Mouse (Mus musculus) liver, embryonic 15.5 days (tissue): ENCODE results near the gene Ffar2. TPM values are rescaled to one million over a fixed set of nuclear protein-coding genes. Genes with fewer than 3 reads are reported as not detected.
A peak's percentile ranks its signal among the peaks of the same experiment; 100 is the strongest.
"Not testable (repeated sequence)": the region's sequence is repeated elsewhere in the genome, so short reads cannot be mapped to it uniquely, and the experiment has no call there.

Source experiments
- ATAC-seq: fragments of 200-750 bp; cut with Nextera tagmentation; 2 replicates; pipeline ENCODE4 v1.8.0; 2017; ENCODE audit warnings: moderate number of reproducible peaks, mild to moderate bottlenecking, moderate library complexity; ENCODE audit not compliant: insufficient read depth
- H3K27ac ChIP-seq: fragments of 300-500 bp; sonication (generic); replicated peaks from 2 replicates; pipeline ENCODE4 v1.5.1; 2015; ENCODE audit warnings: mild to moderate bottlenecking, inconsistent platforms
- H3K27me3 ChIP-seq: fragments of 300-500 bp; sonication (generic); 2 replicates; pipeline ENCODE4 v1.6.1; 2015; ENCODE audit warnings: mild to moderate bottlenecking, inconsistent platforms
- H3K36me3 ChIP-seq: fragments of 300-500 bp; sonication (generic); replicated peaks from 2 replicates; pipeline ENCODE4 v1.6.1; 2015; ENCODE audit warnings: moderate library complexity, mild to moderate bottlenecking, inconsistent platforms
- H3K4me1 ChIP-seq: fragments of 300-500 bp; sonication (generic); replicated peaks from 2 replicates; pipeline ENCODE4 v1.6.1; 2015; ENCODE audit warnings: inconsistent platforms
- H3K4me2 ChIP-seq: fragments of 300-500 bp; sonication (generic); 2 replicates; pipeline ENCODE4 v1.6.1; 2015; ENCODE audit warnings: moderate library complexity, mild to moderate bottlenecking, inconsistent platforms
- H3K4me3 ChIP-seq: fragments of 300-500 bp; sonication (generic); replicated peaks from 2 replicates; pipeline ENCODE4 v1.5.1; 2015; ENCODE audit warnings: mild to moderate bottlenecking, inconsistent platforms
- H3K9ac ChIP-seq: fragments of 300-500 bp; sonication (generic); 2 replicates; pipeline ENCODE4 v1.6.1; 2015; ENCODE audit warnings: moderate library complexity, mild to moderate bottlenecking, inconsistent platforms
- H3K9me3 ChIP-seq: fragments of 300-500 bp; sonication (generic); replicated peaks from 2 replicates; pipeline ENCODE4 v1.6.1; 2016; ENCODE audit warnings: inconsistent platforms
- WGBS: fragments of 180-500 bp; shearing (Covaris S2); methylation state at CpG from one replicate; pipeline ENCODE4 v1.1.7; 2015; ENCODE audit warnings: mixed read lengths; ENCODE audit not compliant: insufficient replicate concordance; 5-methylcytosine and 5-hydroxymethylcytosine counted together
- polyA plus RNA-seq: library from polyadenylated mRNA; unstranded; fragments of >200 nt; fragmentation: Nextera tagmentation; extraction: Ambion mirVana; gene quantifications from 2 replicates; pipeline ENCODE4 v1.2.1, GENCODE M21; 2015

The Ffar2 gene
- polyA plus RNA-seq, 1 experiment from 2014 or later: 1.2 TPM

DNA sequence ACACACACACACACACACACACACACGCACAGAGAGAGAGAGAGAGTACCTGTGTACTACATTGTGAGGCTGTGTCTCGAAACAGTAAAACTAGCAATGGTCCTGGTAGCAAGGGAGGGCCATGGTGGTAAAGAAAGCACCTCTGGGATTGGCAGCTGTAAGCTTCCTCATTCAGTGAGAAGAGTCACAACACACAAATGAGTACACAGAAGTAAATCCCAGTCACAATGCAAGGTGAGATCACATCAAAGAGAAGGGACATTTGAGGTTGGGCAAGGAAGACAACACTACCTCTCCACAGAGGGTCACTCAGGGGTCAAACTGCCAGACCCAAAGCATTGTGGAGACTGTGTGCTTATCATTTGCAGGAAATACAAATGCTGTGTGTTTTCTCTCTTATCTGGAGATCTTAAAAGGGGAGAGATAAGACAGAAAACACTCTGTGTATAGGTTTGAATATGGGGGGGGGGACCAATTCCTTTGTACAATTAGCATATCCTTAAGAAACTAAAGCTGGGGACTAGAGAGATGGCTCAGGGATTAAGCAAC lies 23.0 kb upstream of the Ffar2 start:
- ATAC-seq: no peak
- Histone ChIP-seq H3K27me3 (no peaks in the 10 kb centered on the region), H3K9ac (no peak overlapping the region), H3K27ac (no peak overlapping the region), H3K36me3 (no peaks in the 10 kb centered on the region), H3K4me1 (peaks cover 2% of the 10 kb centered on the region; the same call in 1 of the 2 replicates), H3K4me2 (no peak overlapping the region), H3K4me3 (no peak overlapping the region), H3K9me3 (no peaks in the 10 kb centered on the region)
- WGBS: 40% methylated on average over 2 of the region's 2 CpGs

- H3K9ac ChIP-seq: no peak overlapping the region
- ATAC-seq: no peak
- no peaks in the 10 kb centered on the region for H3K9me3 ChIP-seq
- H3K36me3 ChIP-seq: no peaks in the 10 kb centered on the region
- H3K27ac ChIP-seq: no peak overlapping the region
- no peak overlapping the region for H3K4me2 ChIP-seq
- H3K4me3 ChIP-seq: no peak overlapping the region
- H3K4me1 ChIP-seq: peaks cover 9% of the 10 kb centered on the region; the same call in 1 of the 2 replicates
- no peaks in the 10 kb centered on the region for H3K27me3 ChIP-seq
- 45% methylated on average over 7 of the region's 7 CpGs for WGBS
These were observed 21.2 kb upstream of the Ffar2 start for GRCm38 (mm10) chr7:30844676-30845297.

DNA sequence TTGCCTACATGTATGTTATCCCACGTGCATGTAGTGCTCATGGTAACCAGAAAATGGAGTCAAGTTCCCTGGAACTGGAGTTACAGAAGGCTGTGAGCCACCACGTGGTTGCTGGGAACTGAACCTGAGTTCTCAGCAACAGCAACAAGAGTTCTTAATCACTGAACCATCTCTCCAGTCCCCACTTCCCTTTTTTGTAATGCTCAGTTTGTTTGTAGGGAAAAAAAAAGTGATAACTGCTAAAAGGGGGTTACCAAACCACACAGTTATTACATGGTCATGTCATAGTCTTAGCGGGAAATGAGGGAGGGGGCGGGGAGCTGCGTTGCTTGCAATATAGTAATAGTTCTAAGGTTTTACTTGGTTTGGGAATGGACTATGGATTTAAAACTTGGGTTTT lies 18.5 kb upstream of the Ffar2 start:
- Histone ChIP-seq H3K9me3 (no peaks in the 10 kb centered on the region), H3K36me3 (no peaks in the 10 kb centered on the region), H3K4me3 (no peak overlapping the region), H3K4me1 (peaks cover 9% of the 10 kb centered on the region; the same call in 1 of the 2 replicates), H3K9ac (no peak overlapping the region), H3K27me3 (no peaks in the 10 kb centered on the region), H3K4me2 (no peak overlapping the region), H3K27ac (no peak overlapping the region)
- ATAC-seq: no peak
- 16% methylated on average over 5 of the region's 5 CpGs for WGBS

DNA sequence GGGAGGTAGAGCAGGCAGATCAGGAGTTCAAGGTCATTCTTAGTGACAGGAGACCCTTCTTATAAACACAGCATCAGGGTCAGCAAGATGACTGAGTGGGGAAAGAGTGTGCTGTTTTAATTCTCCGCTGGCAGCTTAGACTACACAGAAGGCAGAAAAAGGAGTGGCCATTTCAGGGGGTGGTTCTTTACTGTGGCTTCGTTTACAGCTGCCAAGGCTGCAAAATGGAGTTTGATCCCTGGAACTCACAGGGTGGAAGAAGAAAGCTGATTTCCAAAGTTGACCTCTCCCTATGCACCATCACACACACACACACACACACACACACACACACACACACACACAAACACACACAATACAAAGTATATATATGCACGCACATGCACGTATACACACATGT lies 17.8 kb upstream of the Ffar2 start:
- 59% methylated on average over 4 of the region's 4 CpGs for WGBS
- no peak for ATAC-seq
- Histone ChIP-seq H3K9ac (no peak overlapping the region), H3K4me3 (no peak overlapping the region), H3K27ac (no peak overlapping the region), H3K36me3 (no peaks in the 10 kb centered on the region), H3K9me3 (no peaks in the 10 kb centered on the region), H3K27me3 (no peaks in the 10 kb centered on the region), H3K4me1 (peaks cover 9% of the 10 kb centered on the region; the same call in 1 of the 2 replicates), H3K4me2 (no peak overlapping the region)

- Histone ChIP-seq H3K9me3 (no peaks in the 10 kb centered on the region), H3K9ac (no peak overlapping the region), H3K4me2 (no peak overlapping the region), H3K27ac (no peak overlapping the region), H3K36me3 (no peaks in the 10 kb centered on the region), H3K27me3 (no peaks in the 10 kb centered on the region), H3K4me3 (no peak overlapping the region), H3K4me1 (peaks cover 9% of the 10 kb centered on the region; the same call in 1 of the 2 replicates)
- 61% methylated on average over 3 of the region's 3 CpGs for WGBS
- no peak for ATAC-seq
These were observed 16.7 kb upstream of the Ffar2 start for GRCm38 (mm10) chr7:30840306-30840705.

DNA sequence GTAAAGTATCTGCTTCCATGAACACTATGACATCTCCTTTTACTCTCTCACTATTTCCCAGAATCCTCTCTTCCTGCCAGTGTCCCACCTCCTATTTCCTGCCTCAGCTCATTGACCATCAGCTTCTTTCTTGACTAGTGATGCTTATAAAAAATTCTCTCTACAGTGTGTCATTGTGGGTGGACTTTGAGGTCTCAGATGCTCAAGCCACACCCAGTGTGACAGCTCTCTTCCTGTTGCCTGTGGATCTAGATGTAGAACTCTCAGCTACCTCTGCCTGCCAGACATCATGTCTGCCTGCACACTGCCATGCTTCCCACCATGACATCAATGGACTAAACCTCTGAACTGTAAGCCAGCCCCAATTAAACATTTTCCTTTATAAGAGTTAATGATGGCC lies 13.7 kb upstream of the Ffar2 start:
- no peak overlapping the region for H3K9ac ChIP-seq
- H3K27ac ChIP-seq: no peak overlapping the region
- 0 out of 2 replicates have a peak, but pooled peaks cover 9% of the 10 kb centered on the region for H3K4me1 ChIP-seq
- no peak overlapping the region for H3K4me2 ChIP-seq
- no peaks in the 10 kb centered on the region for H3K27me3 ChIP-seq
- H3K9me3 ChIP-seq: no peaks in the 10 kb centered on the region
- no peaks in the 10 kb centered on the region for H3K36me3 ChIP-seq
- no peak for ATAC-seq
- no peak overlapping the region for H3K4me3 ChIP-seq

GRCm38 (mm10) chr7:30832684-30833083 lies 9.1 kb upstream of the Ffar2 start:
- not testable (repeated sequence) for H3K4me3 ChIP-seq, H3K9me3 ChIP-seq, H3K9ac ChIP-seq, H3K27me3 ChIP-seq, ATAC-seq, H3K4me1 ChIP-seq, H3K36me3 ChIP-seq, H3K27ac ChIP-seq
- H3K4me2 ChIP-seq: 0 out of 2 replicates have a peak overlapping the region, but pooled peaks have one; percentile 5
- WGBS: 17% methylated on average over 11 of the region's 11 CpGs

GRCm38 (mm10) chr7:30832261-30832660 lies 8.7 kb upstream of the Ffar2 start:
- Histone ChIP-seq H3K27ac (no peak overlapping the region), H3K4me1 (no peaks in the 10 kb centered on the region), H3K4me3 (no peak overlapping the region), H3K27me3 (no peaks in the 10 kb centered on the region), H3K9ac (no peak overlapping the region), H3K36me3 (no peaks in the 10 kb centered on the region), H3K4me2 (0 out of 2 replicates have a peak overlapping the region, but pooled peaks have one; percentile 5), H3K9me3 (no peaks in the 10 kb centered on the region)
- no peak for ATAC-seq
- WGBS: 49% methylated on average over 17 of the region's 17 CpGs

- Histone ChIP-seq H3K9ac (no peak overlapping the region), H3K4me2 (no peak overlapping the region), H3K27ac (no peak overlapping the region), H3K36me3 (no peaks in the 10 kb centered on the region), H3K4me1 (peaks cover 1% of the 10 kb centered on the region; the same call in 1 of the 2 replicates), H3K27me3 (no peaks in the 10 kb centered on the region), H3K4me3 (no peak overlapping the region), H3K9me3 (no peaks in the 10 kb centered on the region)
- WGBS: 37% methylated on average over 3 of the region's 3 CpGs
- no peak for ATAC-seq
These were observed 5.9 kb upstream of the Ffar2 start for GRCm38 (mm10) chr7:30829428-30829827.

DNA sequence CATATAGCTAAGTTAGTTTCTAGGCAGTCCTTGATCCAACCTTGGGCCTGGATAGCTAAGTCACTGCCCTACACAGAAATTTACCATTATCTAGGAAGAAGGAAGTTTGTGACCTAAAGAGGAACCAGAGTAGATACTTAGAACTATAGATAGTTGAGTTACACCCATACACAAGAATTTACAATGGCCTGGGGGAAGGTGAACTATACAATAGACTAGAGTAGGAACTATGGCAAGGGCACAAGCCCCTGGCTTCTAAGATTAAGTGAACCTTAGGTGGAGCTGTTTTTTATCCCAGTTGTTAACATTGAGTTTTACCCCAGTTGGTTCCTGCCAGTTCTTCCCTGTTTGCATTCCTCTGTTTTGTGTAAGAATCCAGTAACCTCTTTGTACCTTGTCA lies 5.3 kb upstream of the Ffar2 start:
- H3K4me3 ChIP-seq, H3K27me3 ChIP-seq, H3K27ac ChIP-seq, H3K9me3 ChIP-seq, H3K4me2 ChIP-seq, ATAC-seq, H3K9ac ChIP-seq, H3K4me1 ChIP-seq, H3K36me3 ChIP-seq: not testable (repeated sequence)

- Histone ChIP-seq H3K27me3 (no peaks in the 10 kb centered on the region), H3K9me3 (no peaks in the 10 kb centered on the region), H3K9ac (no peak overlapping the region), H3K36me3 (no peaks in the 10 kb centered on the region), H3K4me2 (no peak overlapping the region), H3K27ac (no peak overlapping the region), H3K4me3 (no peak overlapping the region), H3K4me1 (peaks cover 4% of the 10 kb centered on the region; the same call in 1 of the 2 replicates)
- no peak for ATAC-seq
- 66% methylated on average over 10 of the region's 10 CpGs for WGBS
These were observed 3.1 kb upstream of the Ffar2 start for GRCm38 (mm10) chr7:30826660-30827059.

DNA sequence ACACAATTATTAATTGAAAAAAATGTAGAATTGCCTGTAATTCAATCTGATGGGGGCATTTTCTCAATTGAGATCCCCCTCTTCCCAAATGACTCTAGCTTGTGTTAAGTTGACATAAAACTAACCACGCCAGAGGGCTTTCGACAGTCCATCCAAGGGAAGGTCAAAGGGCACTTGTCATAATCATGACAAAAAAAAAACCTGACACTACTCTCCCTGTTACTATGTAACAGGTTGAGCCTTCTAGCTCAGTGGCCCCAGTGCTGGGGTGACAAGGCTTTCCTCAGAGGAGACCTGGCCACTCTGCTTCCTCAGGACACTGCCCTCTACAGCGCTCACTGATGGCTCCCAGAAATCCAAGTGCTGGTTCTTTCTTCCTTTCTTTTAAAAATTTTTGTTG lies 731 bp upstream of the Ffar2 start:
- Histone ChIP-seq H3K27ac (no peak overlapping the region), H3K9me3 (no peaks in the 10 kb centered on the region), H3K36me3 (no peaks in the 10 kb centered on the region), H3K4me3 (no peak overlapping the region), H3K4me1 (peaks cover 19% of the 10 kb centered on the region), H3K27me3 (no peaks in the 10 kb centered on the region), H3K9ac (no peak overlapping the region), H3K4me2 (no peak overlapping the region)
- WGBS: 72% methylated on average over 3 of the region's 3 CpGs
- no peak for ATAC-seq
